Mouse (Mus musculus) megakaryocyte, adult 5-6 weeks (primary cell): ENCODE data around the gene Zc3hav1l. TPM values are rescaled to one million over a fixed set of nuclear protein-coding genes. Genes with fewer than 3 reads are reported as not detected.

ENCODE experiments used
- ATAC-seq: 2 replicates; pipeline ENCODE4 v1.8.0; 2016; ENCODE audit warnings: mild to moderate bottlenecking, inconsistent platforms; ENCODE audit not compliant: poor library complexity, severe bottlenecking
- total RNA-seq, 2 experiments: library from RNA; stranded (forward) in 1 of 2; stranded (reverse) in 1 of 2; fragments of 153-499, 151-499 nt in 1 of 2; fragments of 221-1000, 200-1000 nt in 1 of 2; gene quantifications; 2 replicates each; pipeline versions ENCODE4 v1.2.3 to v1.2.4; 2015 to 2017

Gene Zc3hav1l
- total RNA-seq, 2 experiments from 2014 or later = 1.1 to 2.6 TPM

- no peak for ATAC-seq
These were observed 14.6 kb downstream of the Zc3hav1l start for GRCm38 (mm10) chr6:38284422-38284821.

- no peak for ATAC-seq
These were observed 34.6 kb downstream of the Zc3hav1l start for GRCm38 (mm10) chr6:38264466-38264865.

- no peak for ATAC-seq
These were observed 35.5 kb downstream of the Zc3hav1l start for GRCm38 (mm10) chr6:38263393-38264159.

- no peak for ATAC-seq
These were observed 37.2 kb downstream of the Zc3hav1l start for GRCm38 (mm10) chr6:38261877-38262276.

GRCm38 (mm10) chr6:38257506-38257905 lies 41.6 kb downstream of the Zc3hav1l start:
- ATAC-seq = no peak

- no peak for ATAC-seq
These were observed 42.3 kb downstream of the Zc3hav1l start for GRCm38 (mm10) chr6:38256793-38257192.

- ATAC-seq = no peak
These were observed 43.3 kb downstream of the Zc3hav1l start for GRCm38 (mm10) chr6:38255794-38256193.

GRCm38 (mm10) chr6:38253736-38254641 lies 45.1 kb downstream of the Zc3hav1l start, which contains the start of gene D630045J12Rik:
TSS of gene D630045J12Rik (minus strand) at chr6:38254009.
- peak; percentile 82 for ATAC-seq

GRCm38 (mm10) chr6:38252766-38253735 lies 46.0 kb downstream of the Zc3hav1l start:
- no peak for ATAC-seq

- no peak for ATAC-seq
These were observed 46.9 kb downstream of the Zc3hav1l start for GRCm38 (mm10) chr6:38252139-38252538.

- ATAC-seq = no peak
These were observed 47.6 kb downstream of the Zc3hav1l start for GRCm38 (mm10) chr6:38251464-38251863.

GRCm38 (mm10) chr6:38247362-38247761 lies 51.7 kb downstream of the Zc3hav1l start:
- no peak for ATAC-seq

GRCm38 (mm10) chr6:38244806-38245205 lies 54.3 kb downstream of the Zc3hav1l start:
- no peak for ATAC-seq

- ATAC-seq = no peak
These were observed 54.9 kb downstream of the Zc3hav1l start for GRCm38 (mm10) chr6:38244167-38244566.

- no peak for ATAC-seq
These were observed 56.2 kb downstream of the Zc3hav1l start for GRCm38 (mm10) chr6:38242833-38243232.

GRCm38 (mm10) chr6:38242295-38242830 lies 56.7 kb downstream of the Zc3hav1l start:
- no peak for ATAC-seq

- ATAC-seq = no peak
These were observed 57.6 kb downstream of the Zc3hav1l start for GRCm38 (mm10) chr6:38241508-38241907.

- ATAC-seq = no peak
These were observed 58.4 kb downstream of the Zc3hav1l start for GRCm38 (mm10) chr6:38240618-38241017.

GRCm38 (mm10) chr6:38238382-38238781 lies 60.7 kb downstream of the Zc3hav1l start:
- ATAC-seq = no peak
